Mouse (Mus musculus) forebrain, embryonic 15.5 days (tissue): ENCODE data around the gene Cth. TPM values are rescaled to one million over a fixed set of nuclear protein-coding genes. Genes with fewer than 3 reads are reported as not detected.

Experiments used
- ATAC-seq: fragments of 200-750 bp; cut with Nextera tagmentation; replicated peaks from 2 replicates; pipeline ENCODE4 v1.8.0; 2017; ENCODE audit warnings: mild to moderate bottlenecking, moderate TSS enrichment, moderate library complexity
- H3K27ac ChIP-seq: fragments of 300-500 bp; sonication (generic); replicated peaks from 2 replicates; pipeline ENCODE4 v1.5.1; 2015; ENCODE audit warnings: mild to moderate bottlenecking, inconsistent platforms
- H3K27me3 ChIP-seq: fragments of 300-500 bp; sonication (generic); 2 replicates; pipeline ENCODE4 v1.6.1; 2015; ENCODE audit warnings: inconsistent platforms
- H3K36me3 ChIP-seq: fragments of 300-500 bp; sonication (generic); 2 replicates; pipeline ENCODE4 v1.6.1; 2015; ENCODE audit warnings: mild to moderate bottlenecking, inconsistent platforms
- H3K4me1 ChIP-seq: fragments of 300-500 bp; sonication (generic); 2 replicates; pipeline ENCODE4 v1.6.1; 2015; ENCODE audit warnings: inconsistent platforms
- H3K4me2 ChIP-seq: fragments of 300-500 bp; sonication (generic); replicated peaks from 2 replicates; pipeline ENCODE4 v1.6.1; 2015; ENCODE audit warnings: mild to moderate bottlenecking, inconsistent platforms
- H3K4me3 ChIP-seq: fragments of 300-500 bp; sonication (generic); 2 replicates; pipeline ENCODE4 v1.5.1; 2015; ENCODE audit warnings: mild to moderate bottlenecking, inconsistent platforms
- H3K9ac ChIP-seq: fragments of 300-500 bp; sonication (generic); replicated peaks from 2 replicates; pipeline ENCODE4 v1.6.1; 2015; ENCODE audit warnings: mild to moderate bottlenecking, inconsistent platforms
- H3K9me3 ChIP-seq: fragments of 300-500 bp; sonication (generic); 2 replicates; pipeline ENCODE4 v1.6.1; 2016; ENCODE audit warnings: inconsistent platforms
- WGBS: fragments of 180-500 bp; shearing (Covaris S2); methylation state at CpG from one replicate; pipeline ENCODE4 v1.1.7; 2015; ENCODE audit warnings: mixed read lengths; 5-methylcytosine and 5-hydroxymethylcytosine counted together
- polyA plus RNA-seq: library from polyadenylated mRNA; unstranded; fragments of >200 nt; fragmentation: Nextera tagmentation; extraction: Ambion mirVana; gene quantifications from 2 replicates; pipeline ENCODE4 v1.2.1, GENCODE M21; 2015

The Cth gene
- polyA plus RNA-seq, 1 experiment from 2014 or later: 3.7 TPM

- H3K27ac ChIP-seq: no peak overlapping the region
- no peaks in the 10 kb centered on the region for H3K27me3 ChIP-seq
- H3K4me1 ChIP-seq: no peaks in the 10 kb centered on the region
- no peak for ATAC-seq
- no peak overlapping the region for H3K4me3 ChIP-seq
- no peak overlapping the region for H3K4me2 ChIP-seq
- H3K36me3 ChIP-seq: no peaks in the 10 kb centered on the region
- no peak overlapping the region for H3K9ac ChIP-seq
- no peaks in the 10 kb centered on the region for H3K9me3 ChIP-seq
- WGBS: 94% methylated on average over 5 of the region's 5 CpGs
Observed at GRCm38 (mm10) chr3:157901721-157902120, 23.2 kb downstream of the Cth start.

- no peaks in the 10 kb centered on the region for H3K27me3 ChIP-seq
- WGBS: 85% methylated on average over 1 of the region's 1 CpGs
- H3K9me3 ChIP-seq: no peaks in the 10 kb centered on the region
- H3K4me2 ChIP-seq: no peak overlapping the region
- no peak overlapping the region for H3K27ac ChIP-seq
- H3K9ac ChIP-seq: no peak overlapping the region
- H3K4me3 ChIP-seq: no peak overlapping the region
- no peaks in the 10 kb centered on the region for H3K4me1 ChIP-seq
- ATAC-seq: no peak
- no peaks in the 10 kb centered on the region for H3K36me3 ChIP-seq
Observed at GRCm38 (mm10) chr3:157899986-157900385, 24.9 kb downstream of the Cth start.

DNA sequence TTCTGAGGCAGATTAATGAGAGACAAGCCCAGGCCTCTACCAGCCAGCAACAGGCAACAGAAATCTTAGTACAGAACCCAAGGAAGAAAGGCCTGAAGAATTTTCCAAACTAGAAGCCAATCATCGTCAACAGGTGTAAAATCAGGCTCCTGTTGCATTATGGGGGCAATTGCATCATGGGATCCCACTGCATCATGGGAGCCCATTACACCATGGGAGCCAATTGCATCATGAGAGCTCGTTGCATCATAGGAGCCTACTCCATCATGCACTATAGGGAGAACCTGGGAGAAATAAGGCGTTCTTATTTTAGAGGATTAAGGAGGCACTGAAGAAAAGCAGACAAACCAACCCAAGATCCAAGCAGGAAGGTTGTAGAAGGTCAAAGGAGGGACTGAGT, 27.2 kb downstream of the Cth start:
- H3K4me2 ChIP-seq: no peak overlapping the region
- no peak overlapping the region for H3K4me3 ChIP-seq
- no peaks in the 10 kb centered on the region for H3K27me3 ChIP-seq
- no peak overlapping the region for H3K9ac ChIP-seq
- H3K36me3 ChIP-seq: no peaks in the 10 kb centered on the region
- H3K27ac ChIP-seq: no peak overlapping the region
- WGBS: 87% methylated on average over 3 of the region's 3 CpGs
- no peaks in the 10 kb centered on the region for H3K9me3 ChIP-seq
- no peaks in the 10 kb centered on the region for H3K4me1 ChIP-seq
- no peak for ATAC-seq

DNA sequence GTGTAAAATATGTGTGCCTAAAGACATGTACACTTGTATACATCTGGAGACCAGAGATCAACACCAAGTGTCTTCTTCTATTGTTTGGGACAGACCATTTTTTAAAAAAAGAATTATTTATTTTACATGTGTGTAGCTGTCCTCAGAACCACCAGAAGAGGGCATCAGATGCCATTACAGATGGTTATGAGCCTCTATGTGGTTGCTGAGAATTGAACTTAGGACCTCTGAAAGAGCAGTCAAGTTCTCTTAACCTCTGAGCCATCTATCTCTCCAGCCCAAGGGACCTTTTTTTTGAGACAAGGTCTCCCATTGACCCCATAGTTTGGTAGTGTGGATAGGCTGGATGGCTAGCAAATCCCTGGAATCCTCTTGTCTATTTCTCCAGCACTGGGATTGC, 33.1 kb downstream of the Cth start:
- no peaks in the 10 kb centered on the region for H3K9me3 ChIP-seq
- no peak overlapping the region for H3K4me2 ChIP-seq
- no peaks in the 10 kb centered on the region for H3K27me3 ChIP-seq
- no peak overlapping the region for H3K4me3 ChIP-seq
- H3K9ac ChIP-seq: no peak overlapping the region
- no peaks in the 10 kb centered on the region for H3K36me3 ChIP-seq
- ATAC-seq: no peak
- no peak overlapping the region for H3K27ac ChIP-seq
- no peaks in the 10 kb centered on the region for H3K4me1 ChIP-seq

DNA sequence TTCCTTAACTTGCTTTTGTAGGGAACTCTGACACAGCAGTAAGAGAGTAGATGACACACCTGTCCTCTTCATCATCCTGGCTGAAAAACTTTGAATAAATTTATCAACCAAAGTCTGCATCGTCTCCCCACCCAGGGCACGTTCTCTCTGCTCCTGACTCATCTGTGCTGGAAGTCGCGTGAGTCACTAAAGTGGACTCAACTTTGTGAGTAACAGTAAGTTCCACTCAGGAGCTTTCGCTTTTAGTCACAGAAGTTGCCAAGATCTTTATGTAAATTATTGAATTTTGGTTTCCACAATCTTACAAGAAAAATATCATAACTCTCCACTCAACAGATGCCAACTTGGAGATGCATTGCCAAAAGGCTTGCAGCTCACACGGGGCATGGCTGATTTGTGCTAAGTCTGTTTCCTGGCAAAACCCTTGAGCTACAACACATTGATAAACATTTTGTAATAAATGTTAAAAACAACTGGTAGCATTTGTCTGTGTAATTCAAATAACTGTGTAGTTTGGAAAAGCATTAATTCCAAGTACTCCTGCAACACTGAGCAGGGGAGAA, 40.7 kb downstream of the Cth start:
- H3K9me3 ChIP-seq: no peaks in the 10 kb centered on the region
- no peak overlapping the region for H3K4me3 ChIP-seq
- no peaks in the 10 kb centered on the region for H3K4me1 ChIP-seq
- WGBS: 91% methylated on average over 6 of the region's 6 CpGs
- ATAC-seq: no peak
- no peak overlapping the region for H3K27ac ChIP-seq
- H3K36me3 ChIP-seq: no peaks in the 10 kb centered on the region
- no peak overlapping the region for H3K4me2 ChIP-seq
- H3K9ac ChIP-seq: no peak overlapping the region
- no peaks in the 10 kb centered on the region for H3K27me3 ChIP-seq

- Histone ChIP-seq H3K36me3 (no peaks in the 10 kb centered on the region), H3K27me3 (no peaks in the 10 kb centered on the region), H3K4me2 (no peak overlapping the region), H3K9ac (no peak overlapping the region), H3K9me3 (no peaks in the 10 kb centered on the region), H3K27ac (no peak overlapping the region), H3K4me1 (no peaks in the 10 kb centered on the region), H3K4me3 (no peak overlapping the region)
- no peak for ATAC-seq
- WGBS: 72% methylated on average over 4 of the region's 4 CpGs
Observed at GRCm38 (mm10) chr3:157883085-157883484, 41.8 kb downstream of the Cth start.

DNA sequence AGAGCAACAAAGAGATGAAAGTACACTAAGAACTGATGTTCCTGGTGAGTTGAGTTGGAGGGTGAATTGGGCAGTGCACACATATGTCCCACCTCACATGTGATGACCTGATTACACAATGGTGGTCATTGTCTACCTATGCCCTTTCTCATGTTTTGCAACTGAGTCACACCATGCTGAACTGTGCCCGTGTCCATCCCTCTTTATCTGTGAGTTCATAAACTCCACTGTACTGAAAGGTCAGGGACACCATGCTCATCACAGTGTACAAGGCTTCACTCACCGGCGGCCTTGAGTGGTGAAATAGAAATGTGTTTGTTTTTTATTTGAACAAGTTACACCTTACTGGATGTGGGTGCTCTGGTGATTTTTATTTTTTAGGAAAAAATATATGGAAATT, 42.9 kb downstream of the Cth start:
- Histone ChIP-seq H3K4me3 (no peak overlapping the region), H3K4me1 (no peaks in the 10 kb centered on the region), H3K36me3 (no peaks in the 10 kb centered on the region), H3K9ac (no peak overlapping the region), H3K4me2 (no peak overlapping the region), H3K27me3 (no peaks in the 10 kb centered on the region), H3K9me3 (no peaks in the 10 kb centered on the region), H3K27ac (no peak overlapping the region)
- 94% methylated on average over 3 of the region's 3 CpGs for WGBS
- ATAC-seq: no peak

DNA sequence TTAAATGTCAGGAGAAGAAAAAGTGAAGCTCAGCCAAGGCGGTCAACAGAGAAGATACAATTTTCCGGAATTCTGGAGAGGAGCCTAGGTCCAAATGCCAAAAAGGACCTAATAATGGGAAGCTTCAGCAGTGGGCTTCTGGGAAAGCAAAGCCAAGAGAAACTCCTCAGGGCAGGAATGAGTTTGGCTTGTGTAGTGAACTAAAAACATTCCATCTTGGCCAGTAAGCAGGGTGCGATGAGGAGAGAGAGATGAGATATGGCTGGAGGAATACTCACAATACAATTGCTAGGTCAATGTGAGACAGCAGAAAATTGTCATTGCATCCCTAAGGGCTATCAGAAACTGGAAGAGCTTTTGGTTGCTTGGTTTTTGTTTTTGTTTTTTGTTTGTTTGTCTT, 43.9 kb downstream of the Cth start:
- H3K4me2 ChIP-seq: no peak overlapping the region
- no peaks in the 10 kb centered on the region for H3K4me1 ChIP-seq
- H3K4me3 ChIP-seq: no peak overlapping the region
- no peak overlapping the region for H3K9ac ChIP-seq
- H3K27ac ChIP-seq: no peak overlapping the region
- H3K27me3 ChIP-seq: no peaks in the 10 kb centered on the region
- WGBS: 97% methylated on average over 3 of the region's 3 CpGs
- ATAC-seq: no peak
- no peaks in the 10 kb centered on the region for H3K36me3 ChIP-seq
- H3K9me3 ChIP-seq: no peaks in the 10 kb centered on the region

DNA sequence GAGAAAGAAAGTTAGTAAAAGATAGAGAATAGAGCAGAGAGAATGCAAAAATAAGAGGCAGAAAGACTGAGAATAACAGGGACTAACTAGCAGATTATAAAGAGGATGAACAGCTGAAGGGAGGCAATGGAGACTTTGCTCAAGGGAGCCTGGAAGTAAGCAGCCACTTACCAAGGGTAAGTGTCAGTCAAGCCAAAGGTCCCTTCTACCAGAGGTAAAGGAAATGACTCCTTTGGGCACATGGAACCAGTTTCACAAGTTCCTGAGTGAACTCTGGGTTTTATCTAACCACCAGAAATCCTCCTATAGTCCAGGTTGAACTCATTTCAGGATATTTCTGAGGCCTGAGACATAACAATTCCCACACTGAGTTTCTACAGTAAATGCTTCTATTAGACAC, 47.0 kb downstream of the Cth start:
- Histone ChIP-seq H3K4me3 (no peak overlapping the region), H3K4me1 (no peaks in the 10 kb centered on the region), H3K9ac (no peak overlapping the region), H3K9me3 (no peaks in the 10 kb centered on the region), H3K27me3 (no peaks in the 10 kb centered on the region), H3K36me3 (no peaks in the 10 kb centered on the region), H3K4me2 (no peak overlapping the region), H3K27ac (no peak overlapping the region)
- ATAC-seq: no peak

GRCm38 (mm10) chr3:157876439-157877156, 48.3 kb downstream of the Cth start:
- peak; percentile 80 for ATAC-seq
- no peaks in the 10 kb centered on the region for H3K4me1 ChIP-seq
- H3K36me3 ChIP-seq: no peaks in the 10 kb centered on the region
- H3K4me3 ChIP-seq: no peak overlapping the region
- no peak overlapping the region for H3K4me2 ChIP-seq
- H3K27ac ChIP-seq: no peak overlapping the region
- 51% methylated on average over 11 of the region's 11 CpGs for WGBS
- no peaks in the 10 kb centered on the region for H3K9me3 ChIP-seq
- no peak overlapping the region for H3K9ac ChIP-seq
- H3K27me3 ChIP-seq: no peaks in the 10 kb centered on the region

DNA sequence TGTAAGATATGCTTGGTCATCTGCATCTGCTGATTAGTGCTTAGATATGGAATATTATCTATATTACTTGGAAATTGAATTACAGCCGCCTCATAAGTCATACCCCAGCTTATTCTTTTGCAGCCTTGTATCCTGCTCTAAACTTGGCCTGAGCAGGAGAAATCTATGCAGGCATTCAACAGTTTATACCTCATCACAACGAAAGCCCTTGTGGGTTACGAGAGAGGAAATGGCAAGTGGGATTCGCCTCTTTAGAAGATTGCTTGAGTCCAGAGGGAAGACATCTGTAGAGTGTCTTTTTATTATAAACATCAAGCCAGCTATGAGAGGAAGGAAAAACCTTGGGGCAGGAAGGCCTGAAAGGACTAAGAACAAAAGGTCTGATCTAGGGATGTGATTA, 52.0 kb downstream of the Cth start:
- Histone ChIP-seq H3K36me3 (no peaks in the 10 kb centered on the region), H3K27me3 (no peaks in the 10 kb centered on the region), H3K9ac (no peak overlapping the region), H3K4me2 (no peak overlapping the region), H3K27ac (no peak overlapping the region), H3K4me1 (no peaks in the 10 kb centered on the region), H3K4me3 (no peak overlapping the region), H3K9me3 (no peaks in the 10 kb centered on the region)
- no peak for ATAC-seq
- 86% methylated on average over 4 of the region's 4 CpGs for WGBS

GRCm38 (mm10) chr3:157867836-157868235, 57.0 kb downstream of the Cth start:
- 96% methylated on average over 2 of the region's 2 CpGs for WGBS

DNA sequence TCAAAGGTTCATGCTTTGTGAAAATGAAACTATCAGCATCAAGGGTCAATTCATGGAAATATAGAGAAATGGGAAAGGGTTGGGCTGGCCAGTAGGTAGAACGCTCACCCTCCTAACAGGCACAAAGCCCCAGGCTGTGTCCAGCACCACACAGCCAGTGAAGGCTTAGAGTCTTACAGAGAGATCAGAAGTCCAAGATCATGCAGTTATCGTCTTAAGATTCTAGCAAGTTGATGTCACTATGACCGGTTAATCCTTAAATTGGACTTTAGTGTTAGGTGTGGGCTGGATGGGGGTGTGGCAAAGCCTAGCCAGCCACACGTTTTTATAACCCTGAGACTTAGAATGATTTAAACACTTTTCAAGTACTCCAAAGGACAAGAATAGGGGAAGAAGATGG, 58.6 kb downstream of the Cth start:
- Histone ChIP-seq H3K27ac (no peak overlapping the region), H3K9me3 (no peaks in the 10 kb centered on the region), H3K4me2 (no peak overlapping the region), H3K27me3 (no peaks in the 10 kb centered on the region), H3K36me3 (no peaks in the 10 kb centered on the region), H3K9ac (no peak overlapping the region), H3K4me1 (no peaks in the 10 kb centered on the region), H3K4me3 (no peak overlapping the region)
- 54% methylated on average over 4 of the region's 4 CpGs for WGBS
- no peak for ATAC-seq

More at GRCm38 (mm10) chr3:157867836-157868235, 57.0 kb downstream of the Cth start:
- Histone ChIP-seq H3K4me3 (no peak overlapping the region), H3K9me3 (no peaks in the 10 kb centered on the region), H3K36me3 (no peaks in the 10 kb centered on the region), H3K4me1 (no peaks in the 10 kb centered on the region), H3K4me2 (no peak overlapping the region), H3K27me3 (no peaks in the 10 kb centered on the region), H3K9ac (no peak overlapping the region), H3K27ac (no peak overlapping the region)
- ATAC-seq: no peak
